Mouse (Mus musculus): ENCODE measurements around the gene Palm. TPM values are rescaled to one million over a fixed set of nuclear protein-coding genes. Genes with fewer than 3 reads are reported as not detected.

Gene Palm
- polyA plus RNA-seq, 1 experiment from 2014 or later = 247 TPM

DNA sequence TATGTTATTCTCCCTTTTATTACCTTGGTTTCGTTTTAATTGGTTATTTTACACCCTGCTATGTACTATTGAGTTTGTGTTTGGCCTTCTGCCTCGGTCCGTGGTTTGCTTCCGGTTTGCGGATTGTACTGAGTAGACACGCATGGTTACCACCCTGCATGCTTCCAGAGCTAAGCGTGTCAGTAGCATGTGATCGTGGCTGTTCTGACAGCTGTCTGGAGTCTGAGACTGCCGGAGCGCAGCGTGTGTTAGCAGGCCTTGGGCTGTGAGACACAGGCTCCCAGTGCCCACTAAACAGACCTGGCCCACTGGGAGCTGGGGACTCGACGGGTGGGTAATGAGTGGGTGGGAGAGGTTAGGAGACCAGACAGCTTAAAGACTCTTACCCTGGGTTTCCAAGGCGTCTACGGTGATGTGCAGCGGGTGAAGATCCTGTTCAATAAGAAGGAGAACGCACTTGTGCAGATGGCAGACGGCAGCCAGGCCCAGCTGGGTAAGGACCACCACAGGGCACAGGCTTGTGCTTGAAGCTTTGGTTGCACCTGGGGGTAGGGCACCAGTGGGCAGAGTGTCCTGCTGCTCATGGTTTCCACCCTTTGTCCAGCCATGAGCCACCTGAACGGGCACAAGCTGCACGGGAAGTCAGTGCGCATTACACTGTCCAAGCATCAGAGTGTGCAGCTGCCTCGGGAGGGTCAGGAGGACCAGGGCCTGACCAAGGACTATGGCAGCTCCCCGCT, 68.8 kb downstream of the Palm start:
- no peak overlapping the region for H3K4me2 ChIP-seq (ENCODE audit: low read depth, low read length)
- no peaks in the 10 kb centered on the region; the same call in 1 of the 2 replicates for H3K27me3 ChIP-seq (ENCODE audit: control insufficient read depth, insufficient read depth, low read length)
- H3K4me1 ChIP-seq (ENCODE audit: control insufficient read depth, insufficient read depth, low read length) = peaks cover 23% of the 10 kb centered on the region
- no peak overlapping the region for H3K4me3 ChIP-seq (ENCODE audit: low read depth, low read length)
- 77% methylated on average over 23 of the region's 23 CpGs for WGBS
- H3K9ac ChIP-seq (replicated peaks; ENCODE audit: low read depth, low read length) = no peak overlapping the region
- no peak overlapping the region for H3K27ac ChIP-seq (ENCODE audit: low read depth, low read length)
- no peak for ATAC-seq (ENCODE audit: low read depth)
- peaks cover 82% of the 10 kb centered on the region for H3K36me3 ChIP-seq (ENCODE audit: control insufficient read depth, insufficient read depth, low read length)
- no peaks in the 10 kb centered on the region for H3K9me3 ChIP-seq (ENCODE audit: control insufficient read depth, low read length)

DNA sequence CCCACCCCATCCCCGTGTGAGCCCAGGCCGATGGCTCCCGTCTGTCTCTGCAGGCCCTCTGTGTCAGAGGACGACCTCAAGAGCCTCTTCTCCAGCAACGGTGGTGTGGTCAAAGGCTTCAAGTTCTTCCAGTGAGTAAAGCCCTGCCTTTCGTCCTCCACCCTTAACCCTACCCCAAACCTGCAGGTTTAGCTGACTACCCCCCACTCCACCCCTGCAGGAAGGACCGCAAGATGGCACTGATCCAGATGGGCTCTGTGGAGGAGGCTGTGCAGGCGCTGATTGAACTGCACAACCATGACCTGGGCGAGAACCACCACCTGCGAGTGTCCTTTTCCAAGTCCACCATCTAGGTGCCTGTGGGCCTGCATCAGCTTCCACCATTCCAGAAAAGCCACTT, 69.6 kb downstream of the Palm start:
- H3K27ac ChIP-seq (ENCODE audit: low read depth, low read length) = no peak overlapping the region

GRCm38 (mm10) chr10:79864351-79865188, 71.2 kb downstream of the Palm start:
- Histone ChIP-seq H3K36me3 (ENCODE audit: control insufficient read depth, insufficient read depth, low read length) (peaks cover 69% of the 10 kb centered on the region), H3K9me3 (ENCODE audit: control insufficient read depth, low read length) (no peaks in the 10 kb centered on the region), H3K9ac (replicated peaks; ENCODE audit: low read depth, low read length) (no peak overlapping the region), H3K27me3 (ENCODE audit: control insufficient read depth, insufficient read depth, low read length) (no peaks in the 10 kb centered on the region; the same call in 1 of the 2 replicates), H3K4me3 (ENCODE audit: low read depth, low read length) (no peak overlapping the region), H3K27ac (ENCODE audit: low read depth, low read length) (peak overlapping the region; percentile 39), H3K4me1 (ENCODE audit: control insufficient read depth, insufficient read depth, low read length) (0 out of 2 replicates have a peak, but pooled peaks cover 4% of the 10 kb centered on the region), H3K4me2 (ENCODE audit: low read depth, low read length) (no peak overlapping the region)
- ATAC-seq (ENCODE audit: low read depth) = peak; percentile 12; the same call in 1 of the 2 replicates
- WGBS = 54% methylated on average over 10 of the region's 10 CpGs

More for the DNA sequence above, 69.6 kb downstream of the Palm start:
- Histone ChIP-seq H3K4me3 (ENCODE audit: low read depth, low read length) (no peak overlapping the region), H3K4me2 (ENCODE audit: low read depth, low read length) (no peak overlapping the region), H3K9ac (replicated peaks; ENCODE audit: low read depth, low read length) (no peak overlapping the region), H3K36me3 (ENCODE audit: control insufficient read depth, insufficient read depth, low read length) (peaks cover 83% of the 10 kb centered on the region), H3K9me3 (ENCODE audit: control insufficient read depth, low read length) (no peaks in the 10 kb centered on the region), H3K27me3 (ENCODE audit: control insufficient read depth, insufficient read depth, low read length) (no peaks in the 10 kb centered on the region; the same call in 1 of the 2 replicates), H3K4me1 (ENCODE audit: control insufficient read depth, insufficient read depth, low read length) (peaks cover 16% of the 10 kb centered on the region)
- no peak for ATAC-seq (ENCODE audit: low read depth)
- WGBS = 77% methylated on average over 10 of the region's 10 CpGs

DNA sequence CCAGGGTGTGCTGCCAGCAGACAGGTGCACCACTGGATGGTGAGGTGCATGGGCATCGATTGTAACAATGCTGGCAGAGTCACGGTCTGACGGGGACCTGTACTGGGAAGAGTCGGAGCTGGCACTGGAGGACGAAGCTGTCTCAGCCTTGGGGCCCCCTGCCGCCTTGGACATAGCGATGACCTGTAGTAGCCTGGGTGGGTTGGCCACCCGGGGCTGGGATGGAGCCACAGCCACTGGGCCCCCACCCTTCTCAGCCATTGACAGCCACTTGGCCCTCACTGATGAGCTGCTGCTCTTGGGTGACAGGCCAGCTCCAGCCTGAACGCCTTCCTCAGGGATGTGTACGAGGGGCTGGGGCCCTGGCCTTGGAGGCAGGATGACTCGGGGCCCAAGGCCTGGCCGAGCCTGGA, 71.8 kb downstream of the Palm start:
- no peaks in the 10 kb centered on the region; the same call in 1 of the 2 replicates for H3K27me3 ChIP-seq (ENCODE audit: control insufficient read depth, insufficient read depth, low read length)
- no peak overlapping the region for H3K4me2 ChIP-seq (ENCODE audit: low read depth, low read length)
- H3K36me3 ChIP-seq (ENCODE audit: control insufficient read depth, insufficient read depth, low read length) = peaks cover 62% of the 10 kb centered on the region
- H3K4me3 ChIP-seq (ENCODE audit: low read depth, low read length) = no peak overlapping the region
- 0 out of 2 replicates have a peak, but pooled peaks cover 5% of the 10 kb centered on the region for H3K4me1 ChIP-seq (ENCODE audit: control insufficient read depth, insufficient read depth, low read length)
- no peaks in the 10 kb centered on the region for H3K9me3 ChIP-seq (ENCODE audit: control insufficient read depth, low read length)
- 0 out of 2 replicates have a peak overlapping the region, but pooled peaks have one; percentile 3 for H3K9ac ChIP-seq (replicated peaks; ENCODE audit: low read depth, low read length)
- H3K27ac ChIP-seq (ENCODE audit: low read depth, low read length) = peak overlapping the region; percentile 39; the same call in 1 of the 2 replicates
- peak; percentile 11; the same call in 1 of the 2 replicates for ATAC-seq (ENCODE audit: low read depth)
- WGBS = 64% methylated on average over 12 of the region's 12 CpGs

- Histone ChIP-seq H3K4me2 (ENCODE audit: low read depth, low read length) (no peak overlapping the region), H3K36me3 (ENCODE audit: control insufficient read depth, insufficient read depth, low read length) (peaks cover 56% of the 10 kb centered on the region), H3K4me3 (ENCODE audit: low read depth, low read length) (no peak overlapping the region), H3K27ac (ENCODE audit: low read depth, low read length) (no peak overlapping the region), H3K9ac (replicated peaks; ENCODE audit: low read depth, low read length) (0 out of 2 replicates have a peak overlapping the region, but pooled peaks have one; percentile 3), H3K9me3 (ENCODE audit: control insufficient read depth, low read length) (no peaks in the 10 kb centered on the region), H3K4me1 (ENCODE audit: control insufficient read depth, insufficient read depth, low read length) (0 out of 2 replicates have a peak, but pooled peaks cover 9% of the 10 kb centered on the region), H3K27me3 (ENCODE audit: control insufficient read depth, insufficient read depth, low read length) (no peaks in the 10 kb centered on the region)
- ATAC-seq (ENCODE audit: low read depth) = no peak
- 77% methylated on average over 19 of the region's 19 CpGs for WGBS
These were observed 72.5 kb downstream of the Palm start for GRCm38 (mm10) chr10:79865801-79866295.

DNA sequence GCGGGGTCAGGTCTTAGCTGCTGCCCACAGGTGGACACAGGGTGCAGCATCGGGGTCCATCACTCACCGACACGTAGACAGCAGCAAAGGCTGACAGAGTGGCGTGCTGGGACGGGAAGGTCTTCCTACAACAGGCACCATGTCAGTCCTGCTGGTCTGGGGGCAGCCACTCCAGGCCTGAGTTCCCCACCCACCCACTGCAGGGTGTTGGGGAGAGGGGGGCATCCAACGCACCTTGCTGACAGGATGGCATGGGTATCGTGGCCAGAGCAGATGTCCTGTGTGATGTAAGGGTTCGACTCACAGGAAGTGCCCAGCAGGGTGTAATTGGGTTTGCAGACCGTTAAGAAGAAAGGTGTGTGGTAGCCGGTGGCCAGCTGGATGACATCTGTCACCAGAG, 73.2 kb downstream of the Palm start:
- H3K27ac ChIP-seq (ENCODE audit: low read depth, low read length) = no peak overlapping the region
- H3K36me3 ChIP-seq (ENCODE audit: control insufficient read depth, insufficient read depth, low read length) = peaks cover 52% of the 10 kb centered on the region
- peaks cover 12% of the 10 kb centered on the region for H3K4me1 ChIP-seq (ENCODE audit: control insufficient read depth, insufficient read depth, low read length)
- H3K4me3 ChIP-seq (ENCODE audit: low read depth, low read length) = no peak overlapping the region
- no peak overlapping the region for H3K9ac ChIP-seq (replicated peaks; ENCODE audit: low read depth, low read length)
- no peak for ATAC-seq (ENCODE audit: low read depth)
- H3K9me3 ChIP-seq (ENCODE audit: control insufficient read depth, low read length) = no peaks in the 10 kb centered on the region
- H3K27me3 ChIP-seq (ENCODE audit: control insufficient read depth, insufficient read depth, low read length) = no peaks in the 10 kb centered on the region
- no peak overlapping the region for H3K4me2 ChIP-seq (ENCODE audit: low read depth, low read length)
- WGBS = 82% methylated on average over 11 of the region's 11 CpGs

Small RNA genes within 50 kb of the gene (microRNA-seq; reads per million reads assigned to microRNA genes)
- not detected for gene Mir6910

Other genes starting within 250 kb of the Palm start
- 54.2 and 59.9 TPM in 2 replicates for gene Mier2, start 238.4 kb upstream of the Palm start, polyA plus RNA-seq (2014; fragmentation: Nextera tagmentation; extraction: Ambion mirVana)
- not detected in 2 replicates for gene Theg, start 206.2 kb upstream of the Palm start, polyA plus RNA-seq (2014; fragmentation: Nextera tagmentation; extraction: Ambion mirVana)
- gene C2cd4c, start 179.5 kb upstream of the Palm start, polyA plus RNA-seq (2014; fragmentation: Nextera tagmentation; extraction: Ambion mirVana) = 0.66 and 1.3 TPM in 2 replicates
- gene Shc2, start 155.7 kb upstream of the Palm start, polyA plus RNA-seq (2014; fragmentation: Nextera tagmentation; extraction: Ambion mirVana) = 16.7 and 22.8 TPM in 2 replicates
- not detected in 2 replicates for gene Odf3l2, start 147.8 kb upstream of the Palm start, polyA plus RNA-seq (2014; fragmentation: Nextera tagmentation; extraction: Ambion mirVana)
- gene Madcam1, start 129.0 kb upstream of the Palm start, polyA plus RNA-seq (2014; fragmentation: Nextera tagmentation; extraction: Ambion mirVana) = 0.82 and 1.2 TPM in 2 replicates
- 104 and 118 TPM in 2 replicates for gene Tpgs1, start 124.2 kb upstream of the Palm start, polyA plus RNA-seq (2014; fragmentation: Nextera tagmentation; extraction: Ambion mirVana)
- 69.7 and 74.6 TPM in 2 replicates for gene Cdc34, start 111.4 kb upstream of the Palm start, polyA plus RNA-seq (2014; fragmentation: Nextera tagmentation; extraction: Ambion mirVana)
- 1.1 and 1.3 TPM in 2 replicates for gene Gzmm, start 104.6 kb upstream of the Palm start, polyA plus RNA-seq (2014; fragmentation: Nextera tagmentation; extraction: Ambion mirVana)
- gene Bsg, start 89.1 kb upstream of the Palm start, polyA plus RNA-seq (2014; fragmentation: Nextera tagmentation; extraction: Ambion mirVana) = 800 and 802 TPM in 2 replicates
- gene Hcn2, start 76.9 kb upstream of the Palm start, polyA plus RNA-seq (2014; fragmentation: Nextera tagmentation; extraction: Ambion mirVana) = 2.7 and 3.7 TPM in 2 replicates
- 34.9 and 36.7 TPM in 2 replicates for gene Polrmt, start 47.0 kb upstream of the Palm start, polyA plus RNA-seq (2014; fragmentation: Nextera tagmentation; extraction: Ambion mirVana)
- gene Fgf22, start 38.5 kb upstream of the Palm start, polyA plus RNA-seq (2014; fragmentation: Nextera tagmentation; extraction: Ambion mirVana) = 2.0 and 2.3 TPM in 2 replicates
- gene Rnf126, start 26.6 kb upstream of the Palm start, polyA plus RNA-seq (2014; fragmentation: Nextera tagmentation; extraction: Ambion mirVana) = 89.3 and 93.7 TPM in 2 replicates
- gene Fstl3, start 16.3 kb upstream of the Palm start, polyA plus RNA-seq (2014; fragmentation: Nextera tagmentation; extraction: Ambion mirVana) = 1.7 and 2.3 TPM in 2 replicates
- gene Prss57, start 2.6 kb upstream of the Palm start, polyA plus RNA-seq (2014; fragmentation: Nextera tagmentation; extraction: Ambion mirVana) = not detected in 2 replicates
- gene Misp, start 27.4 kb downstream of the Palm start, polyA plus RNA-seq (2014; fragmentation: Nextera tagmentation; extraction: Ambion mirVana) = 0.35 and 0.36 TPM in 2 replicates
- 36.9 and 53.5 TPM in 2 replicates for gene Ptbp1, start 60.9 kb downstream of the Palm start, polyA plus RNA-seq (2014; fragmentation: Nextera tagmentation; extraction: Ambion mirVana)
- gene Prtn3, start 80.9 kb downstream of the Palm start, polyA plus RNA-seq (2014; fragmentation: Nextera tagmentation; extraction: Ambion mirVana) = 11.1 and 12.4 TPM in 2 replicates
- gene Plppr3, start 81.1 kb downstream of the Palm start, polyA plus RNA-seq (2014; fragmentation: Nextera tagmentation; extraction: Ambion mirVana) = 299 and 327 TPM in 2 replicates
- 0.55 TPM in 1 of 2 replicates, not detected in the other for gene Elane, start 92.7 kb downstream of the Palm start, polyA plus RNA-seq (2014; fragmentation: Nextera tagmentation; extraction: Ambion mirVana)
- not detected in 2 replicates for gene Cfd, start 97.3 kb downstream of the Palm start, polyA plus RNA-seq (2014; fragmentation: Nextera tagmentation; extraction: Ambion mirVana)
- gene Med16, start 115.4 kb downstream of the Palm start, polyA plus RNA-seq (2014; fragmentation: Nextera tagmentation; extraction: Ambion mirVana) = 33.2 and 38.7 TPM in 2 replicates
- 5.9 and 9.1 TPM in 2 replicates for gene Gm26602, start 117.3 kb downstream of the Palm start, polyA plus RNA-seq (2014; fragmentation: Nextera tagmentation; extraction: Ambion mirVana)
- gene Kiss1r, start 123.4 kb downstream of the Palm start, polyA plus RNA-seq (2014; fragmentation: Nextera tagmentation; extraction: Ambion mirVana) = 2.2 and 2.3 TPM in 2 replicates
- gene R3hdm4, start 127.6 kb downstream of the Palm start, polyA plus RNA-seq (2014; fragmentation: Nextera tagmentation; extraction: Ambion mirVana) = 253 and 265 TPM in 2 replicates
- 3.3 and 5.1 TPM in 2 replicates for gene Arid3a, start 133.5 kb downstream of the Palm start, polyA plus RNA-seq (2014; fragmentation: Nextera tagmentation; extraction: Ambion mirVana)
- 87.0 and 103 TPM in 2 replicates for gene Wdr18, start 166.6 kb downstream of the Palm start, polyA plus RNA-seq (2014; fragmentation: Nextera tagmentation; extraction: Ambion mirVana)
- 0.43 and 0.61 TPM in 2 replicates for gene Grin3b, start 177.1 kb downstream of the Palm start, polyA plus RNA-seq (2014; fragmentation: Nextera tagmentation; extraction: Ambion mirVana)
- gene Tmem259, start 190.8 kb downstream of the Palm start, polyA plus RNA-seq (2014; fragmentation: Nextera tagmentation; extraction: Ambion mirVana) = 19.2 and 21.1 TPM in 2 replicates
- gene Cnn2, start 195.0 kb downstream of the Palm start, polyA plus RNA-seq (2014; fragmentation: Nextera tagmentation; extraction: Ambion mirVana) = 9.9 and 40.0 TPM in 2 replicates
- gene Abca7, start 202.9 kb downstream of the Palm start, polyA plus RNA-seq (2014; fragmentation: Nextera tagmentation; extraction: Ambion mirVana) = 4.3 and 6.7 TPM in 2 replicates
- 0.83 and 1.8 TPM in 2 replicates for gene Arhgap45, start 223.1 kb downstream of the Palm start, polyA plus RNA-seq (2014; fragmentation: Nextera tagmentation; extraction: Ambion mirVana)
- 138 and 145 TPM in 2 replicates for gene Polr2e, start 246.2 kb downstream of the Palm start, polyA plus RNA-seq (2014; fragmentation: Nextera tagmentation; extraction: Ambion mirVana)